Mouse (Mus musculus) mammary gland, adult 2 months (tissue): Measurements from ENCODE around the gene Atp1a1. TPM values are rescaled to one million over a fixed set of nuclear protein-coding genes. Genes with fewer than 3 reads are reported as not detected.

Experiments used
- polyA plus RNA-seq: library from polyadenylated mRNA; depleted of rRNA; stranded (reverse); fragments of >200 nt; gene quantifications from 2 replicates; pipeline ENCODE4 v1.2.3, GENCODE M21; 2012; ENCODE audit warnings: low replicate concordance; rRNA removed

Atp1a1 gene
- 101 and 103 TPM in 2 replicates for polyA plus RNA-seq

GRCm38 (mm10) chr3:101604550-101605223 is at the start of gene Atp1a1:
Atp1a1 (minus strand) TSS chr3:101604684.

Other genes starting within 250 kb of the Atp1a1 start
- 5.1 and 6.1 TPM in 2 replicates for gene Igsf3, start 227.6 kb downstream of the Atp1a1 start, polyA plus RNA-seq
- gene Mab21l3, start 244.3 kb upstream of the Atp1a1 start, polyA plus RNA-seq, result 1.9 TPM in 2 replicates